Mouse (Mus musculus) A20 (cell line): ENCODE measurements around the gene Ism2.

Source experiments
- DNase-seq: peaks from one replicate; pipeline ENCODE4 v3.0.0-alpha.2; 2011; ENCODE audit warnings: low read depth, low spot score

Gene Ism2

DNA sequence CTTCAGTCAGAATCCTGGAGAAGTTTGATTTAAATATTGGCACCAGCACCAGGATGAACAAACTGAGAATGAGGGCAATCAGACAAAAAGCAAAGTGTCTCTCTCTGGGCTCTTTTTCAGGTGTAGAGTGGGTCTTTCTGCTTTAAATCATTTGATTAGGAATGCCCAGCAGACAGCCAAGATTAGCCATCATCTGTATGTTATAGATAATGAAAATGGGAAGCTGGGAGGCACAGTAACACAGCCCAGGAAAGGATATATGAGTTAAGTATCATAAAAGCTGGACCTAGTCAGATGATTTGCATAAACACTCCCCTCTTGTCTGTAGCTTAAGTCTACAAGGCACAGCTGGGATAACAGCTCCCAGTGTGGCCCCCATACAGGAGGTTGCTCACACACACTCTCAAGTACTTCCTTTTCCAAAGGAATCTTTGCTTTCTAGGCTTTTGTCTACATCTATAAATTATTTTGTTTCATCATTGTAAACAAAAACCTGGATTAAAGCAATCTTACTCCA, 69.1 kb downstream of the Ism2 start:
- no peak for DNase-seq

DNA sequence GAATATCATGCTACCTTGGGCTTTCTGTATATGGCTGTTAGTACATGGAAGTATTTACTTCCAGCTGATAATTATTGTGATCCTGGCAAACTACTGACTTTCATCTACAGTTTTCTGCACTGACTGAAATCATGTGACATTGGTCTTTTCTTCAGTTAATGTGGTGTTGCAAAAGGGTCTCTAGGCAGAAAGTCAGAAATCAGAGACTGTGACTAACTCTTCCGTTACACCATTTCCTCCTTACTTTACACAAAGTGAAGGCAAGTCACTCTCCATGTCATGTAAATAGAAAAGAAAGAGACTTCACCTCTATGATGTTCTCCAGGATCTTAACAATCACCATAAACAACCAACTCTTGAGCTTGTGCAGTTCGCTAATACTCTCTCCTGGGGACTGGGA, 69.9 kb downstream of the Ism2 start:
- no peak for DNase-seq
